Mouse (Mus musculus) small intestine, adult 2 months (tissue): Measurements from ENCODE around the gene Itsn1. TPM values are rescaled to one million over a fixed set of nuclear protein-coding genes. Genes with fewer than 3 reads are reported as not detected.

Experiments
- H3K27ac ChIP-seq: fragments of 200-500 bp; 2 replicates; pipeline ENCODE4 v1.5.1; 2012; ENCODE audit warnings: low read depth, low read length, control low read depth, inconsistent platforms; ENCODE audit not compliant: insufficient read depth
- H3K27me3 ChIP-seq: fragments of 200-500 bp; 2 replicates; pipeline ENCODE4 v1.6.1; 2012; ENCODE audit warnings: mild to moderate bottlenecking, moderate library complexity, low read length, inconsistent platforms; ENCODE audit not compliant: control insufficient read depth, insufficient read depth
- H3K36me3 ChIP-seq: fragments of 200-500 bp; 2 replicates; pipeline ENCODE4 v1.6.1; 2012; ENCODE audit warnings: mild to moderate bottlenecking, low read length, control low read depth, inconsistent platforms; ENCODE audit not compliant: control insufficient read depth, insufficient read depth
- H3K4me1 ChIP-seq: fragments of 200-500 bp; 2 replicates; pipeline ENCODE4 v1.6.1; 2012; ENCODE audit warnings: low read length, inconsistent platforms, mixed read lengths; ENCODE audit not compliant: control insufficient read depth, insufficient read depth, insufficient read length
- H3K4me3 ChIP-seq: fragments of 200-500 bp; 2 replicates; pipeline ENCODE4 v1.5.1; 2012; ENCODE audit warnings: low read depth, mild to moderate bottlenecking, control low read depth, inconsistent platforms, low read length, moderate library complexity
- CTCF ChIP-seq: fragments of 200-500 bp; IDR thresholded peaks from 2 replicates; pipeline ENCODE4 v1.5.1; 2012; ENCODE audit warnings: low read depth, mild to moderate bottlenecking, control low read depth, inconsistent platforms, low read length, moderate library complexity, mixed read lengths; ENCODE audit not compliant: insufficient replicate concordance, insufficient read length; ENCODE audit errors: extremely low read depth
- POLR2A ChIP-seq: fragments of 200-500 bp; IDR thresholded peaks from 2 replicates; pipeline ENCODE4 v1.6.1; 2012; ENCODE audit warnings: low read depth, mild to moderate bottlenecking, control low read depth, inconsistent platforms, low read length, moderate library complexity
- WGBS: fragments of 180-500 bp; shearing (Covaris S2); methylation state at CpG from one replicate; pipeline ENCODE4 v1.1.7; 2018; 5-methylcytosine and 5-hydroxymethylcytosine counted together
- polyA plus RNA-seq: library from polyadenylated mRNA; depleted of rRNA; stranded (reverse); fragments of >200 nt; gene quantifications from 2 replicates; pipeline ENCODE4 v1.2.3, GENCODE M21; 2012

Itsn1 gene
- polyA plus RNA-seq, 1 experiment, result 15.6 TPM

- Histone ChIP-seq H3K4me1 (no peaks in the 10 kb centered on the region; the same call in 1 of the 2 replicates), H3K27me3 (no peaks in the 10 kb centered on the region), H3K27ac (no peak overlapping the region), H3K36me3 (no peaks in the 10 kb centered on the region), H3K4me3 (no peak overlapping the region)
- no peak for TF ChIP-seq POLR2A
- peak; percentile 79; the same call in 1 of the 2 replicates for TF ChIP-seq CTCF
- WGBS, result 55% methylated on average over 5 of the region's 5 CpGs
Observed at GRCm38 (mm10) chr16:91884196-91884595, 155.1 kb downstream of the Itsn1 start.

- Histone ChIP-seq H3K36me3 (no peaks in the 10 kb centered on the region), H3K4me3 (no peak overlapping the region), H3K27ac (no peak overlapping the region), H3K4me1 (peaks cover 2% of the 10 kb centered on the region), H3K27me3 (no peaks in the 10 kb centered on the region)
- no peak for TF ChIP-seq POLR2A
- TF ChIP-seq CTCF, result peak; percentile 57; the same call in 1 of the 2 replicates
- WGBS, result 14% methylated on average over 19 of the region's 19 CpGs
Observed at GRCm38 (mm10) chr16:91885389-91886122, 156.5 kb downstream of the Itsn1 start.

- peaks cover 2% of the 10 kb centered on the region for H3K4me1 ChIP-seq
- WGBS, result 82% methylated on average over 3 of the region's 3 CpGs
- no peak overlapping the region for H3K27ac ChIP-seq
- no peaks in the 10 kb centered on the region for H3K36me3 ChIP-seq
- no peak overlapping the region for H3K4me3 ChIP-seq
- TF ChIP-seq CTCF (no peak), POLR2A (no peak)
- H3K27me3 ChIP-seq, result no peaks in the 10 kb centered on the region
Observed at GRCm38 (mm10) chr16:91888368-91888767, 159.3 kb downstream of the Itsn1 start.

DNA sequence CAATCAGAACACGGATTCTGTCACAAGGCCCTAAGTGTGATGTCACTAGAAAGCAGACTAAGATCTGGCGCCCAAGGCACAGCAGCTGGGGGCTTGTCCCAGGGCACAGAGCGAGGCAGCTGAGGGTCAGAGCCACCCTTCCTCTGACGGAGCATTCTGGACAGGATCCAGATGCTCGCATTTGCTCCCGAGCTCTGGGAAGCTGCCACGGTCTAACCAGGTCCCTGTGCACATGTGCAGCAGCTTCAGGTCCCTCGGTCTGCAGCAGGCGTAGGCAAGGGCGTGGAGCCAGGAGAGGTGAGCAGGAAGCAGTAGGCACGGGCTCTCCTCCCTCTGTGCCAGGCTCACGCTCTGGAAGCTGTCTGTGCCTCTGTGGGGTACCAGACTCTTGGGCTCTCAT lies 160.8 kb downstream of the Itsn1 start:
- Histone ChIP-seq H3K4me1 (peaks cover 2% of the 10 kb centered on the region), H3K27me3 (no peaks in the 10 kb centered on the region), H3K4me3 (no peak overlapping the region), H3K27ac (no peak overlapping the region), H3K36me3 (no peaks in the 10 kb centered on the region)
- 19% methylated on average over 12 of the region's 12 CpGs for WGBS
- no peak for TF ChIP-seq CTCF
- TF ChIP-seq POLR2A, result no peak

GRCm38 (mm10) chr16:91891218-91891617 lies 162.1 kb downstream of the Itsn1 start:
- no peak for TF ChIP-seq CTCF
- no peak for TF ChIP-seq POLR2A
- H3K4me1 ChIP-seq, result peaks cover 2% of the 10 kb centered on the region; the same call in 1 of the 2 replicates
- no peaks in the 10 kb centered on the region for H3K36me3 ChIP-seq
- H3K27me3 ChIP-seq, result no peaks in the 10 kb centered on the region
- 79% methylated on average over 11 of the region's 11 CpGs for WGBS
- no peak overlapping the region for H3K4me3 ChIP-seq
- H3K27ac ChIP-seq, result no peak overlapping the region

- Histone ChIP-seq H3K27ac (no peak overlapping the region), H3K27me3 (no peaks in the 10 kb centered on the region), H3K4me3 (no peak overlapping the region), H3K36me3 (no peaks in the 10 kb centered on the region), H3K4me1 (peaks cover 5% of the 10 kb centered on the region)
- no peak for TF ChIP-seq CTCF
- no peak for TF ChIP-seq POLR2A
- 85% methylated on average over 6 of the region's 6 CpGs for WGBS
Observed at GRCm38 (mm10) chr16:91896426-91896830, 167.3 kb downstream of the Itsn1 start.

- Histone ChIP-seq H3K27me3 (no peaks in the 10 kb centered on the region), H3K4me3 (no peak overlapping the region), H3K27ac (no peak overlapping the region), H3K36me3 (no peaks in the 10 kb centered on the region), H3K4me1 (peaks cover 5% of the 10 kb centered on the region)
- 50% methylated on average over 22 of the region's 22 CpGs for WGBS
- no peak for TF ChIP-seq CTCF
- TF ChIP-seq POLR2A, result no peak; the same call in 1 of the 2 replicates
Observed at GRCm38 (mm10) chr16:91898850-91899848, 170.1 kb downstream of the Itsn1 start.
